ENCODE assay signal across 22 mouse cellular contexts in the genomic region with DNA sequence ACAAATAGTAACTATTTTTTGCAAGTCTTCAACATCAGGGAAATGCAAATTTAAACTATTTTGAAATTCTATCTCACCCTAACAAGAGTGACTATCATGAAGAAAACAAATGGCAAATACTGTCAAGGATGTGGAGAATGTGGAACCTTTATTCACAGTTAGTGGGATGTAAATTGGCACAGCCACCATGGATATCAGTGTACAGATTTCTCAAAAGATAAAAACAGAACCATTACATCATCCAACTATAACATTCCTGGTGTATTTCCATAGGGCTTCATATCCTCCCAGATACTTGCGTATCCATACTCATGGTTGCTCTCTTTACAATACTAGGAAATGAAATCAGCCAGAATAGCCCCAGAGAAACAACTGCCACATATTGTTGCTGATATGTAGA.
"Had no signal": no experiment of that assay in that cellular context is flagged by ENCODE, and none has a peak within 500 bp of the region (broad histone marks: within the 10 kb centered on the region; RNA-seq: fewer than 3 reads in every experiment).

No protein-coding gene starts in this region.

- H3K9me3 ChIP-seq: heart, embryonic 13.5 days; heart, embryonic 15.5 days; hindbrain, embryonic 13.5 days; hindbrain, embryonic 15.5 days; limb, embryonic 15.5 days; liver, embryonic 12.5 days had no signal

- H3K4me1 ChIP-seq: heart, embryonic 13.5 days; heart, embryonic 15.5 days; hindbrain, embryonic 13.5 days; hindbrain, embryonic 15.5 days; limb, embryonic 15.5 days; liver, embryonic 12.5 days had no signal

- H3K4me2 ChIP-seq: heart, embryonic 11.5 days; heart, embryonic 13.5 days; heart, embryonic 15.5 days; hindbrain, embryonic 13.5 days; hindbrain, embryonic 15.5 days; limb, embryonic 15.5 days; liver, embryonic 12.5 days had no signal

- H3K27me3 ChIP-seq: heart, embryonic 13.5 days; heart, embryonic 15.5 days; hindbrain, embryonic 13.5 days; hindbrain, embryonic 15.5 days; limb, embryonic 15.5 days; liver, embryonic 12.5 days had no signal

- H3K27ac ChIP-seq: heart, adult 2 months; heart, embryonic 13.5 days; heart, embryonic 15.5 days; hindbrain, embryonic 13.5 days; hindbrain, embryonic 15.5 days; hindbrain, postnatal 0 days; layer of hippocampus, adult 2 months; limb, embryonic 15.5 days; liver, embryonic 12.5 days; liver, embryonic 14.5 days had no signal

- H3K4me3 ChIP-seq: heart, adult 2 months; heart, embryonic 13.5 days; heart, embryonic 15.5 days; hindbrain, embryonic 13.5 days; hindbrain, embryonic 15.5 days; layer of hippocampus, adult 2 months; limb, embryonic 15.5 days; liver, embryonic 12.5 days had no signal

- DNase-seq: gastrocnemius, postnatal 14 days; gastrocnemius, postnatal 36 days; heart, adult 11 months; heart, adult 2 months; heart, postnatal 14 days; heart, postnatal 36 days; kidney, adult 18-20 months; kidney, adult 8-10 months; kidney, postnatal 10 days; kidney, postnatal 25 days; kidney, postnatal 4 days had no signal

- H3K36me3 ChIP-seq: heart, embryonic 13.5 days; heart, embryonic 15.5 days; hindbrain, embryonic 13.5 days; hindbrain, embryonic 15.5 days; limb, embryonic 15.5 days; liver, embryonic 12.5 days had no signal

- ATAC-seq: hindbrain, postnatal 0 days; intestine, postnatal 0 days; liver, embryonic 12.5 days had no signal

- H3K9ac ChIP-seq: heart, embryonic 13.5 days; heart, embryonic 15.5 days; hindbrain, embryonic 13.5 days; hindbrain, embryonic 15.5 days; limb, embryonic 15.5 days; liver, embryonic 12.5 days; liver, embryonic 14.5 days had no signal
